Mouse (Mus musculus) E14TG2a.4 (cell line): ENCODE results near the gene Pitpnb.

Experiments
- H3K27me3 ChIP-seq: 2 replicates; pipeline ENCODE4 v1.6.1; 2014; ENCODE audit warnings: low read length, control low read depth; ENCODE audit not compliant: insufficient read depth
- H3K36me3 ChIP-seq: 2 replicates; pipeline ENCODE4 v1.6.1; 2014; ENCODE audit warnings: low read length, control low read depth; ENCODE audit not compliant: insufficient read depth
- H3K4me1 ChIP-seq: replicated peaks from 2 replicates; pipeline ENCODE4 v1.6.1; 2014; ENCODE audit warnings: low read depth, low read length, control low read depth
- H3K4me3 ChIP-seq: replicated peaks from 2 replicates; pipeline ENCODE4 v1.5.1; 2014; ENCODE audit warnings: mild to moderate bottlenecking, low read length
- H3K9me3 ChIP-seq: 2 replicates; pipeline ENCODE4 v1.6.1; 2014; ENCODE audit warnings: low read length, control low read depth
- CTCF ChIP-seq: conservative IDR thresholded peaks from 2 replicates; pipeline ENCODE4 v1.5.1; 2014; ENCODE audit warnings: low read length
- NANOG ChIP-seq: IDR thresholded peaks from 2 replicates; pipeline ENCODE4 v1.6.1; 2014; ENCODE audit warnings: borderline replicate concordance, low read length, mixed read lengths
- POU5F1 ChIP-seq: IDR thresholded peaks from 2 replicates; pipeline ENCODE4 v1.6.1; 2014; ENCODE audit warnings: low read length, borderline replicate concordance

The Pitpnb gene

DNA sequence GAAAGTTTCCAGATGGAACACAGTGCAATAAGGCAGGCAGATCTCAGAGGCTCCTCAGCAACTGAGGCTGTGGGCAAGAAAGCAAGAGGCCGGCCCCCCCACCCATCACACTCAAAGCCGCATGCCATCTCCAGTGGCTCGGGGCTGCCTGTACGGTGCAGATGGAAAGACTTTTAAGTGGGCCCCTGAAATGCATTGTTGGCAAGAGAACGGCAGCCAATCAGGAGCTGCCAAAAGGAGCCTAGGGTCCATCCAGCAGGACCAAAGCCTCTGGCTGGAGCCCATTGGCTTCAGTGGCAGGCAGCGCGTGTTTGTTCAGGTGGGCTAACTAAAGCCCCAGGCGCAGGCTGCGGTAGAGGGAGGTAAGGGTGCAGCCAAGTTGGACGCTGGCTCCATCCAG is 65.2 kb downstream of the Pitpnb start:
- Histone ChIP-seq H3K36me3 (no peaks in the 10 kb centered on the region), H3K4me1 (peaks cover 35% of the 10 kb centered on the region), H3K4me3 (peak overlapping the region; percentile 29; the same call in 1 of the 2 replicates), H3K9me3 (no peaks in the 10 kb centered on the region), H3K27me3 (peaks cover 33% of the 10 kb centered on the region)
- TF ChIP-seq CTCF: no peak
- no peak for TF ChIP-seq NANOG
- TF ChIP-seq POU5F1: no peak

DNA sequence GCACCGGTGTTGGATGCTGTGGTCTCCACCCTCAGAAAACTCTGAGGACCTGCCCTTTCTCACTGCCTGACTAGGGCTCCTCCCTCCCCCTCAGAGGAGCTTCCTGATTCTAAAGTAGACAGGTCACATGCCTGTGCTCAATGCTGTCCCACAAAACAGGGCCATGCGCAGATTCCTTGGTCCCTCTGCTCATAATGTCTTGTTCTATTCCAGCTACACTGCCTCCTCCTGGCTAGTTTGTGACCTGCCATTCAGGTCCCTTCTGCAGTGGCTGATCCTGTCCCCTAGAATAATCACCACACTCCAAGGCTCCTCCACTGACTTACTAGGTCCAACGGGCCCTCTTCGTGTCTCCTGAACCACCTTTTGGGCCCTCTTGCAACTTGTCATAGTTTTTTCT is 65.6 kb downstream of the Pitpnb start:
- Histone ChIP-seq H3K27me3 (peaks cover 36% of the 10 kb centered on the region), H3K9me3 (no peaks in the 10 kb centered on the region), H3K4me3 (peak overlapping the region; percentile 29; the same call in 1 of the 2 replicates), H3K4me1 (peaks cover 39% of the 10 kb centered on the region), H3K36me3 (no peaks in the 10 kb centered on the region)
- TF ChIP-seq CTCF: no peak; the same call in 1 of the 2 replicates
- no peak for TF ChIP-seq NANOG
- no peak for TF ChIP-seq POU5F1

DNA sequence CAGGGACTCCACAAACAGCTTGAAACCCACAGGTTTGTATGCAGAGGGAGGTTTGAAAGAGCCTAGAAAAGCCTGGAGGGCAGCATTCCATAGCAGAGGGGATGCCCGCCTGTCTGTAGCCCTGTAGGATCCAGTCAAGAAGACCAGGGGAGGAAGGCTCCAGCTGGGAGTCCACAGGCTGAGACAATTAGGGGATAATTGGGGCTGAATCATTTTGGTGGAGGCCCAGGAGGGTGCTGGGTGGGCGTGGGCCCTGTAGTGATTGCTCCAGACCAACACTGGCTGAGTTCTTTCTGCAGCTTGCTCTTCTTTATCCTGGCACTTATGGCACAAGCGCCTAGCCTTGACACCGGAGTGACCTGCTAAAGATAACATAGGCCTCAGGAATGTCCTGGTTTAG is 67.9 kb downstream of the Pitpnb start:
- Histone ChIP-seq H3K36me3 (no peaks in the 10 kb centered on the region), H3K4me3 (no peak overlapping the region), H3K4me1 (peaks cover 50% of the 10 kb centered on the region), H3K27me3 (peaks cover 53% of the 10 kb centered on the region), H3K9me3 (no peaks in the 10 kb centered on the region)
- TF ChIP-seq NANOG: peak; percentile 42; the same call in 1 of the 2 replicates
- no peak for TF ChIP-seq POU5F1
- no peak for TF ChIP-seq CTCF

DNA sequence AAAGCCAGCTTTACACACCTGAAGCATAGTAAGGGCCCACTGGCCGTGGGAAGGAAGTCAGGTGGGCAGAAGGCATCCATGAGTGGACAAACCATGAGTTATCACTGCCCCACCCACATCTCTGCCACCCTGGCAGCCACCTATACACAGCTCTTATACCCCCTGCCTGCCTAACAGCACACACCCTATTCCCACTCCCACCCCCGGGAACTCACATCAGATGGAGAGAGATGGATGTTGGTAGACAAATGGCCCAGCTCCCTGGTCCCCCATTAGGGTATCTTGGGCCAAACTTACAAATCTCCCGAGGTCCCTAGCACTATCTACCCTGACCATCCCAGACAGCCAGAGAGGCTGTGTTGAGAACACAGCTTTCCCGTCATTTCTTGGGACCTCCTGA is 68.7 kb downstream of the Pitpnb start:
- TF ChIP-seq CTCF: no peak
- TF ChIP-seq NANOG: no peak
- TF ChIP-seq POU5F1: no peak
- Histone ChIP-seq H3K4me3 (no peak overlapping the region), H3K36me3 (no peaks in the 10 kb centered on the region), H3K27me3 (peaks cover 53% of the 10 kb centered on the region), H3K4me1 (peaks cover 42% of the 10 kb centered on the region), H3K9me3 (no peaks in the 10 kb centered on the region)

DNA sequence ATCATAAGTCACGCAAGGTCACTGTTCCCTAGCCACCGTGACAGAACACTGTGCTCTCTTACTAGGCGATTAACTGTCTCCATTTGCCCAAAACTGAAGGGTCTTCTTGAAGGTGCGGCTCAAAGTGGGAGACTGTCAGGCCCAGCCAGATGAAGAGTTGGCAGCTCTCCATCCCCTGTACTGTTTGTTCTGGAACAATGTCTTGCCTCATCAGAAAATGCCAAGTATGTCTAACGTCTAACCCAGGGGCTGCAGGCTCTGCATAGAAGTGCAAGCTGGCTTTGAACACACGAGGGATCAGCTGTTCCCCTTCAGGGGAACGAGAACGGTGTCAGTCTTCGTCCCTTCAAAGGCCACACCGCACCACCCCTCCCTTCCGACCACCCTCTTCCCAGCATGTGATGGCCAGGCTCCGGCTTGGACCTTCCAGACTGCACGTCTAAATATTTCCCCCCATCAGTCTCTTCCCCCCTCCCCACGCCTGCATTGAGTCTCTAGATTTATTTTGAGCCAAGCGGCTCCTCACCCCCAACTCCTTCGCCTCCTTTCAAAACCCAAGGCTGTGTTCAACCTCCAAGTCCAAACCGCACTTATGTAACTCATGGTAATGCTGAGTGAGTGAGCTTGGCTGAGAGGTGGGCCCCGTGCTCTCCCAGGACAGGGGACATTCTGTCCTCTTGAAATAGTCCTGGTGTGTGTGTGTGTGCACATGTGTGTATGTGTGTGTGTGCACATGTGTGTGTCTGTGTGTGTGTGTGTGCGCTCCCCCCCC is 71.5 kb downstream of the Pitpnb start:
- TF ChIP-seq POU5F1: no peak
- TF ChIP-seq CTCF: no peak
- no peak for TF ChIP-seq NANOG

DNA sequence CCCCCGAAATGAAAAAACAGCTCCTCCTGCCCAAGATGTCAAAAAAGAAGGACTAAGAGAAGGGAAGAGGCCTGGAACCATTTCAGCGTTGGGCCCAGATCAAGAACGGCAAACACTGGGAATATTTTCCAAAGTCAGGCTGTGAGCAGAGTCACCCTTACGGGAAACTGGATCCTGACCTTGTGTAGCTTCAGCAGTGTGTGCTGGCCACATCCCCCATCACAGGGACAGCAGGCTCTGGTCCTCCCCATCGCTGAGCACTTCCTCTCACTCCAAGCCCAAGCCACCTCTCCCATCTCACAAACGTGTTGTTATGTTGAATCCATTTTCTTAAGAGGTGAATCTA is 72.1 kb downstream of the Pitpnb start:
- H3K27me3 ChIP-seq: peaks cover 46% of the 10 kb centered on the region
- no peaks in the 10 kb centered on the region for H3K36me3 ChIP-seq
- H3K9me3 ChIP-seq: no peaks in the 10 kb centered on the region
- H3K4me1 ChIP-seq: peaks cover 36% of the 10 kb centered on the region
- no peak overlapping the region for H3K4me3 ChIP-seq
- no peak for TF ChIP-seq CTCF
- TF ChIP-seq POU5F1: no peak
- TF ChIP-seq NANOG: no peak

More for the DNA sequence above, 71.5 kb downstream of the Pitpnb start:
- H3K4me3 ChIP-seq: no peak overlapping the region
- peaks cover 36% of the 10 kb centered on the region for H3K4me1 ChIP-seq
- no peaks in the 10 kb centered on the region for H3K9me3 ChIP-seq
- no peaks in the 10 kb centered on the region for H3K36me3 ChIP-seq
- H3K27me3 ChIP-seq: peaks cover 50% of the 10 kb centered on the region

DNA sequence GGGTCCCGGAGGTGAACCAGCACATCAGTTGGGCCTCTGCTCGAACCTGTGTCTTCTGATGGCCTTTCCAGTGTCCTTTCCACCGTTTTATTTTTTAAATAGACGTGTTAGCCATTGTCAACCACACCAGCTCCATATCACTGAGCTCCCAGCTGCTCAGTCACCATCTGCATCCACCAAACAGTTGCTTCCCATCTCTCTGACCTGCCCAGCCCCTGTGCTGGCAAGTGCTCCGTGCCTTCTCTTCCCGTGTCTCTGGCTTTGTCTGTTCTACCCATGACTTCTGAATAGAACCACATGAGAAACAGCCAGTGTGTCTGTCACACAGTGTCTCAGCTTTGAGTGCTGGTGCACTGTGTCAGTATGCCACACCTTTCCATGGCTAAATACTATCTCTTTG is 74.2 kb downstream of the Pitpnb start:
- Histone ChIP-seq H3K27me3 (peaks cover 48% of the 10 kb centered on the region), H3K4me1 (peaks cover 27% of the 10 kb centered on the region), H3K36me3 (no peaks in the 10 kb centered on the region), H3K4me3 (no peak overlapping the region), H3K9me3 (no peaks in the 10 kb centered on the region)
- TF ChIP-seq POU5F1 (no peak), NANOG (no peak), CTCF (no peak)

DNA sequence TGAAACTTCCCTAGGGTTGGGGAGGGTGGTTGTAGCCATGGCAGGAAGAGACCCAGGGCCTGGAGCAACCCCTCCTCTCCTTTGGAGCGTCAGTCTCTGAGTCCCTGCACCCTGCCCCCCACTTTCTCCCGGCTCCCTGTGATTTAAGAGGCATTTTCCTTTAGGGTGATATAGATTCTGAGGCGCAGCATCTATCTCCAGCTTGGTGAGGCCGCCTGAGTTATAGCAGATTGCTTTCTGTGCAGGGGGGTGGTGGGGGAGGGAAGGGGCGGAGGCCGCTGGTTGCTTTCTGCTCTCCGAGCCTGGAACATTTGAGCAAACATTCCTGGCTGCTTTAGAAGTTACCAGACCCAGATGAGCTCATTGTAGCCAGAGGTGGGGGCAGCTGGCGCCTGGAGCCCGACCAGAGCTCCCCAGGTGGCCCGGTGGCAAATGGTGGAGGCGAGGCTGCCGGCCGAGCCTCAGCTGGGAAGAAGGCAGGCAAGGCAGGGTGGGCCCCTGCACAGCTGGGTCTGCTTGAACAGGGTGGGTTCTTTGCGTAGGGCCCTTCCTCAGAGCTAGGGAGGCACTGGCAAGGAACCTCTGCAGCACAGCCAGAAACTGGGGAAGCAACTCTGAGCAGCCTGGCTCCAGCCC is 78.0 kb downstream of the Pitpnb start:
- Histone ChIP-seq H3K36me3 (no peaks in the 10 kb centered on the region), H3K27me3 (peaks cover 41% of the 10 kb centered on the region), H3K4me3 (no peak overlapping the region), H3K9me3 (no peaks in the 10 kb centered on the region), H3K4me1 (peaks cover 13% of the 10 kb centered on the region)
- TF ChIP-seq CTCF: no peak
- no peak for TF ChIP-seq POU5F1
- no peak for TF ChIP-seq NANOG
